Mouse (Mus musculus) kidney, adult 18-20 months (tissue): ENCODE data around the gene Ston2.
"Not testable (repeated sequence)": the region's sequence is repeated elsewhere in the genome, so short reads cannot be mapped to it uniquely, and the experiment has no call there.

Experiments
- DNase-seq: peaks from one replicate; pipeline ENCODE4 v3.0.0; 2021

Gene Ston2

GRCm38 (mm10) chr12:91588670-91589541 lies 199.3 kb downstream of the Ston2 start:
- peak; percentile 68 for DNase-seq

GRCm38 (mm10) chr12:91588176-91588669 lies 200.0 kb downstream of the Ston2 start:
- DNase-seq = peak; percentile 90

DNA sequence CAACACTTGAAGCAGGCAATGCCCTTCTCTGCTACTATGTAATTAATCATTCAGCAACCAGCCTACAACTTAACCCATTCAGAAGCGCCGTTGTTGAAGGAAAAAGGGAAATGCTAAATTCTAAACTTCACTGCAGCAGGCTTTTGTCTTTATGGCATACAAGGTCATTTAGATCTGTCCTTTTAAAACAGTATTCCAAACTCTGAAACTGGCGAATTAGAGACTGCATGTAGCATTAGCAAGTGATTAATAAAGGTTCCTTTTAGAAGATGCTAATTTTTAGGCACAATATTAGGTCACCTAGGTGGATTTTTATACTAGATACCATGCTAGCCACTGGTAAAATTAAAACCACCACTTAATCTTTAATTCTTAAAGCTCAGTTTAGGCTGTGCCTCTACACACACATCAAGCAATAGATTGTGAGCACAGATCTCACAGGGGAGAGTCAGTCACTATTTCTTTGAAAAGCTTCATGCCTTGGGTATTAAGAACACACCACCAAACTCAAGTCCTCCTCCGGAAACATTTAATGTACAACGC lies 200.6 kb downstream of the Ston2 start:
- DNase-seq = no peak

DNA sequence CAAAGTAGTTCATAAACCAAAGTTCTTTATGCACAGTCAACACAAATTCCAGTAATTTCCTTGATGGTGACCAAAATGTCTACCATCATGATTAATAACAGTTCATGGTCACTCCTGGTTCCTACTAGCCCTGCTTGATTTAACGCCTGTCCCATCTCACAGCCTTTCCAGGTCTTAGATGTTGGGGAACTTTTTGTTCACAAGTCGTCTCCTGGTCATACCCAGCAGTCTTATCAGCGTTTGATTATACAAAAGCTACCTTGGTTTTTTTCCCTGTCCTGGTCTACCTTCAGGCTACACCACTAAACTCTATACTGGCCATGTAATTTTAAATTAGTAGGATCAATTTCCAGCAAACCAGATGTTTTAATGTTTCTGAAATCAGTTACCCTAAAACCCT lies 201.1 kb downstream of the Ston2 start:
- no peak for DNase-seq

- DNase-seq = not testable (repeated sequence)
Measured at GRCm38 (mm10) chr12:91585815-91586214, 202.4 kb downstream of the Ston2 start.

DNA sequence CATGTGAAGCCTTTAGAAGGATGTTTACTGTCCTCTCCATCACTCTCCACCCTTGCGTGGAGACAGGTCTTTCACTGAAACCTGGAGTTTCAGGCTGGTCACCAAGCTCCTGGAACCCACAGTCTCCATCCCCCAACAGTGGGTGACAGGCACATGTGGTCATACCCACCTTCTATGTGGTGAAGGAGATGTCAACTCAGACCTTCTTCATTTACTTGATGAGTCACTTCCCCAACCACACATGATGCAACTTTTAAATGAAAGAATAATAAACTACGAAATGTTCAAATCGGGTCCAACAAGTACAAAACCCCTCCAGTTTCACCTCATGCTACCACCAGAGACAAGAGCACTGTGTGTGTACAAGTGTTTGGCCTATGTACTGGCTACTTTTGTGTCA lies 203.0 kb downstream of the Ston2 start:
- no peak for DNase-seq

GRCm38 (mm10) chr12:91583409-91583808 lies 204.8 kb downstream of the Ston2 start:
- DNase-seq = no peak
